Mouse (Mus musculus): ENCODE measurements around the gene Lyz2.
"Not testable (repeated sequence)": the region's sequence is repeated elsewhere in the genome, so short reads cannot be mapped to it uniquely, and the experiment has no call there.

DNA sequence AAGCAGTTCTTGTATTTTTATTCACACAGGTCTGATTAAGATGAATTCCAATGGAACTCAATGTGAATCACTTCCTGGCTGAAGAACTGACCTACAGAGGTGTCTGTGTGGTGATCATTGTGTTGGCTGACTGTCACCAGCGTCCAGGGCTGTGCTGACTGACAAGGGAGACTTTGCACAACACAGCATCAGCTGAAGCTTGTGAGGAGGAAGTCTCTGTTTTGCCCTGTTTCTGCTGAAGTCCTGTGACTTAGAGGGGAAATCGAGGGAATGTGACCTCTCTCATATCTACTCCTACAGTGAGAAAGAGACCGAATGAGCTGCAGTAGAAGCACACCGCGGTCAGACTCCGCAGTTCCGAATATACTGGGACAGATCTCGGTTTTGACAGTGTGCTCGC is 4.3 kb downstream of the Lyz2 start:
- not testable (repeated sequence) for TF ChIP-seq USF2 (conservative IDR thresholded peaks at IDR 0.05; ENCODE audit: low read depth, low read length); POLR2A (IDR thresholded peaks at IDR 0.05; ENCODE audit: low read depth, low read length)
